Mouse (Mus musculus): ENCODE measurements around the gene Runx2.

Runx2 gene

GRCm38 (mm10) chr17:44460156-44460555 lies 354.4 kb downstream of the Runx2 start:
- no peak for DNase-seq (ENCODE audit: low spot score in 2 of 2)

GRCm38 (mm10) chr17:44459029-44459428 lies 355.6 kb downstream of the Runx2 start:
- DNase-seq (ENCODE audit: low spot score in 2 of 2) = no peak

- DNase-seq (ENCODE audit: low spot score in 2 of 2) = no peak
These were observed 357.9 kb downstream of the Runx2 start for GRCm38 (mm10) chr17:44456696-44457095.

DNA sequence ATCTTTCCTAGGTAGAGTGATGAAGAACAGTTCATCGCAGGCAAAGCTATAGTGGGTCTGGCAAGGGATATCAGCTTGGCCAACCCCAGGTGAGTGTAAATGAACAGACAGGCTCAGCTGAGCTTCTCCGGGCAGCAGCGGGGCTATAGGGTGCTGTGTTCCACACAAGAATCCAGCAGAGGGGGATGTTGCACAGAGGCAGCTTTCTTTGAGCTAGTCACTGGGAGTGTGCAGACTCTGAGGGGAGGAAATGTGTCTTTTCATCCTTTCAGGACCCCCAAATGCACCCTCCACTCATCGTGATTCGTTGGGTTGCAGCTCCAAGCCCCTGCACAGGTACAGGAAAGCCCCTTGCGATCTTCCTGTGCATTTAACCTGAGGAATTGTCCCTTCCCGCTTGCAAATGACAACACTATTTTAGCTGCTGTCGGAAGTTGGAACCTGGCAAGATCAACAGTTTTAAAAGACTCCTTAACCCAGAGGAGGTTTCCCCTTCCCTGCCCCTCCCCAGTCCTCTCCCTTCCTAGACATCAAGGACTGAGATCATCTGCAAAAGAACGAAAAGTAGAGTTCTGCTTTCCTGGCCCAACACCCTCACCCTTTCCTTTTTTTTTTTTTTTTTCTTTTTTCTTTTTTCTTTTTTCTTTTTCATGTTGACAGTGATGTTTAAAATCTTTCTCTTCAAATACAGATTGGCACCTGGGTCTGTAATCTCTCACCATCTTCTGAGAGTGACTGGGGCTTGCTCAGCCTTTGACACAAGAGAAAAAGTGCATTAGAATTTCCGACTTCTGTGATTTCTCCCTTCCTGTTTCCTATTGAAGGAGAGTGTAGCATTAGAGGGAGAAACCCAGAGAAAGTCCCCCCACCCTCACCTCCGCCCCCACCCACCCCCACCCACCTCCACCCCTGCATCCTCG lies 358.7 kb downstream of the Runx2 start:
- DNase-seq (ENCODE audit: low spot score in 2 of 2) = peak; percentile 25 to 61

GRCm38 (mm10) chr17:44449915-44450471 lies 364.6 kb downstream of the Runx2 start:
- no peak for DNase-seq (ENCODE audit: low spot score in 2 of 2)

Measured in frontal cortex, postnatal 14 days (tissue).